Mouse (Mus musculus) lung, postnatal 0 days (tissue): Measurements from ENCODE around the gene Zfr.

Source experiments
- CTCF ChIP-seq: IDR thresholded peaks from 2 replicates; pipeline ENCODE4 v1.5.1; 2016; ENCODE audit warnings: antibody characterized with exemption, mild to moderate bottlenecking
- EP300 ChIP-seq: IDR thresholded peaks from 2 replicates; pipeline ENCODE4 v1.6.1; 2016; ENCODE audit warnings: antibody characterized with exemption, mild to moderate bottlenecking, control low read depth

- TF ChIP-seq CTCF (no peak), EP300 (no peak)
Observed at GRCm38 (mm10) chr15:12216798-12217197, 99.2 kb downstream of the Zfr start.
